Mouse (Mus musculus) cerebellum, postnatal 25 days (tissue): ENCODE measurements at regions not wholly inside any gene's neighbourhood (a gene's known extent, or its start where the extent isn't known, plus 50 kb on each side); places are given as distances from the start of the nearest gene placed in this dataset.

Source experiments
- DNase-seq, 2 experiments: peaks; one replicate each; pipeline ENCODE4 v3.0.0; 2021; ENCODE audit warnings: mixed read lengths in 2 of 2

DNA sequence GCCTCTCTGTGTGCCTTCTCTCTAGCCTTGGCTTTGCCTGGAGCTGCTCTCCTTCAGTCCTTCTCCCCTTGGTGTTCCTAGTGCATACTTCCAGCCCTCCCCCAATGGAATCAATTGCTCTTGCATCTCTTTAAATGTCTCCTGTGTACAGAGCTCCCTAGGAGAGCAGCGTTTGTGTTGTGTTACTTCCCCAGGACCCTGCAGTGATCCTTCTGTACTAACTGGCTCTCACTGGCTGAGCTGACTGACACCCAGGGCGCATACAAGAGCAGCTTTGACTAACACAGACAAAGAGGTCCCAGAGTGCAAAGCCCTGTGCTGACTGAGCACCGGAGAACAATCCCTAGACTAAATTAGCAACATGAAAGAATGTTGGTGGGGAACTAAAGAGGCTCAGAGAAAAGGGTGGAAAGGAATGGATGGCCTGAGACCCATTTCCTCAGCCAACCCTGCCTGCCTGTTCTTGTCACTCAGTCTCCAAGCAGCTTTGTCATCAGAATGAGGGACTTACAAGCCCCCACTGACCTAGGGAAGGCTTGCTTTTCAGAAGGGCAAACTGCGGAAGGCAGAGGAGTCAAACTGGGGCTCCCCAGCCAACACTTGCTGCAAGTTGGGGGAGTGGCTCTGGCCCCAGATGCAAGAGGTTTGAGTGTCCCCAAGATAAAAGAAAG lies 476.4 kb upstream of the Tmem132c start:
- no peak for DNase-seq

DNA sequence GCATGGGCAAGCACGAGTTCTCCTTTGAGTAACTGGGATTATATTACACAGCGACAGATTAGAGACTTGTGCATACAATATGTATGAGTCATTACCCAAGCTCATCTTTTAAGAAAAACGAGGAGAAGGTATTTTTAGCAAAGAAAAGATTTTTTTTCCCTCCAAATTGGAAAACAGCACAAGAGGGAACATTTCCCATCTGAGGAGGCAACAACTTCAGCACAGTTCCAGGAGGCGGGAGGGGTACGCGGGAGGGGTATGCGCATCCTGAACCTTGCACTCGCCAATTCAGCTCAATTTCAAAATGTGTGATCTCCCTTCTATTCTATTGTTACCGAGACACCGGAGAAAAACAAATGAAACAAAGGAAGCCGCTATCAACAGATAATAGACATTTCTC lies 472.6 kb upstream of the Tmem132c start:
- DNase-seq: no peak

DNA sequence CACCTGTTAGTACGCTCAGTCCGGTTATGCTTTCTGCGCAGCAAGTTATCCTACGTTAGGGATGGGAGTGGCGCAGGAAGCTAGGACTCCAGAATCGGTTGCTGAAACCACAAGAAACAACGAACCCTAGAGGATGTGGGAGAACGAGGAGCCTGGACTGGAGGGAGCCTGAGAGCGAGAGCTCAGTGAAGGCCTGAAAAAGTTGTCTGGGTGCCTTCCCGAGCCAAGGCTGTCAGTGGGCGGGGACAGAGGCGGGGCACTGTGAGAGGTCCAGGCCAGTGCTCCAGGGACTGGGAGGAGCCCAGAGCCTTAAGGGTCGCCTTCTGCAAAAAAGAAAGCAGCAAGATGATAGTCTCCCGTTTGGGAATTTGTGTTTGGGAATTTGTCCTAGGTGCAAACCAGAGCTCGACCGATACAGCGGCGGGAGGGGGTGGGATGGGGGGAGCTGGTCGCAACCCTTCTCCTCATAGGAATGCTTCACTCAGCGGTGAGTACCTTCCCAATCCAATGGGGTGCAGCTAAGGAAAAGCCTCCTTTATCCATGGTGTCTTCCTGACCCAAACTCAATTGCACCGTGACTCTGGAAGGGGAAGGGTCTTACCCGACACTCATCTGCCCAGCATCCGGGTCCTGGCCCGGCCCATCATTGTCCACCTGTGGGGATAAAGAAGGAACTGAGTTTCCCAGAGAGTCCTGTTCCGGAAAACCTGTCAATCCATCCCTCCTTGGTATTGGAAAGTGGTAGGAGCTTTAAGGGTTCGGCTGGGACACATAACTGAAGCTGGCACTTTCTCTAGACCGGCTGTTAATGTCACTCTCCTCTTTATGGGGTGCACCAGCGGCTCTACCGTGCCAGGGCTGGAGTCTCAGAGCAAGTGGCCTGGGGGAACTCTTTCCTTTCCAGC lies 453.6 kb upstream of the Tmem132c start:
- DNase-seq: peak; percentile 5 to 26

DNA sequence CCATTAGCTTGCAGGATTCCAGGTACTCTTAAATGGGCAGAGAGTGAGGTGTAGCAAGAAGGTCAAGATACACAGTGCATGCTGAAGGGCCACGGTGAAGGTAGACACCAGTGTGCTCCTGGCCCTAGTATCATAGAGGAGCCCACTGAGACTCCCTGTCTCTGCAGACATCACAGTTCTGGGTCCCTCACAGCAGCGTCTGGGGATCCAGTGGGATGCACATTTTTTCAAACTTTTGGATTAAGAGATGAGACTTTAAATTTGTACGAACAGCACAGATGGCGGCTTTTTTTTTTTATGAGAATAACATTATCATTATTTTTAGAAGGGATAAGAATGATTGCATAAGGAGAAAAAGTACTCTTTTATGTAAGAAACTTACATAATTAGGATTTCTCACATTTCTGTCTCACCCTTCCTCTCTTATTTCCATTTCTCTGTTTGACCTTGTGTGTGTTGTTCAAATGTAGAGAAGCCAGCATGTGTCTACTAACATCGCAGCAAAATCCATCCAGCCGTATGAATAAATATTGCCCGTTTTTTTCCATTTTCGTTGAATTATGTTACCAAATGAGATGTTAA lies 441.8 kb upstream of the Tmem132c start:
- no peak for DNase-seq

DNA sequence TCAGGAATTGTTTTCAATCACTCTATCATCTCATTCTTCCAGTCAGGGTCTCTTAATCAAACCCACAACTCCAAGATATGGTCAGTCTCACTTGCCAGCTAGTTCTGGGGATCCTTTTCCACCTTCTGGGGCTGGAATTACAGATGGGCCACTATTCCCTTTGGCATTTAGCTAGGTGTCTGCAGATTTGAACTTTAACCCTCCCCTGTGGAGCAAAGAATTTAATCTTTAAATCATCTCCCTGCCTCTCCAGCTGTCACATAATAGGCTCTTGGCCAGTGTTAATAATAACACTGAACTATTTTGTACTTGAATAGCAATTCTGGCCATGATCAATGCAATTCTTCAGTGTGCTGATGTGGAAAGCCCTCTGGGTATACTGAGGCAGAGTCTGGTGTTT lies 435.0 kb upstream of the Tmem132c start:
- DNase-seq: no peak

DNA sequence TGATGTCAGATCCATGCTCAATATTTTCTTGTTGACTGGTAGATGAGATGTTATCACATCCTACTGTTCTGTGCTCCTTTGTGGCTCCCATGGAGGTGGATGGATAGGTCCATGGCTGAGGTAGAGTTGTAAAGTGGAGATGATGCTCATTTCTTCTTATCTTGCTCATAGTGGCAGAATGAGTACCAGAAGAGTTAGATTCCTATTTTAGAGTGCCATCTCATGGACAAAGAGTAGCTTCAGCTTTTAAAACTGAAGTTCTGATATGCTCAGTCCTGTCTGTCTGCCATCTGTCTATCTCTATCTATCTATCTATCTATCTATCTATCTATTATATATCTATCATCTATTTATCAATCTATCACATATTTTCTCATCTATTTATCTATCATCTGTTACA lies 425.5 kb upstream of the Tmem132c start:
- no peak for DNase-seq

DNA sequence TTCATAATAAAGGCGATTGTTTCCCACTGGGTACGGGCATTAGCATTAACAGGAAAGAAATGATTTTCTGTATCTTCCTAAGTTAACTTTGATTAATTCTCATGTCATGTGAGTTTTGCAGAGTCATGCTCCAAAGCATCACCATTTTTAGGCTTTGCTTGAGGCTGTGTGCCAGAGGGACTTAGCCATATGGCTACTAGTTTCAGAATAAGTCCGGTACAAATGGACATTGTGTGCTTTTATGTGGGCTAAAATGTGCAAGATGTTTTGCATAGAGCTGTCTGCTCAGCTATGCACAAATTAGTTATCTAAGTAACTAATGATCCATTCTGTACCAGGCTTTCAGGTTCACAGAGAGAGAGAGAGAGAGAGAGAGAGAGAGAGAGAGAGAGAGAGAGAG lies 406.2 kb upstream of the Tmem132c start:
- DNase-seq: peak in 1 of 2 experiments; percentile 2

DNA sequence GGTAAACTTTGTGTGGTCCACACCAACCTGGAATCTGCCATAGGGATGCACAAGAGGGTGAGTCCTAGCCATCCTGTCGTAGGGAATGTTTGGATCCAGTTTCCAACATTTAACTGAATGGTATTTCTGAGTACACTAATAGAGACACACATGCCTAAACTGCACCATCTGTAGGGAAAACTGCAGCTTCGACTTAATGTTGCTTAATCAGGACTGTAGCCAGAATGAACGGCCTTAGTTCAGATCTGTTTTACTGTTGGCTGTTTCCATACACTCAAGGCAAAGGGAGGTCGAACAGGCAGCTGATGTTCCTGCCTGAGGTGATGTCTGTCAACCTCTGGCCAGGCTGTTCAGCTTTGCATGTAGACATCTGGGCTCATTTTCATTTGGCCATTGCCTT lies 399.0 kb upstream of the Tmem132c start:
- DNase-seq: no peak

DNA sequence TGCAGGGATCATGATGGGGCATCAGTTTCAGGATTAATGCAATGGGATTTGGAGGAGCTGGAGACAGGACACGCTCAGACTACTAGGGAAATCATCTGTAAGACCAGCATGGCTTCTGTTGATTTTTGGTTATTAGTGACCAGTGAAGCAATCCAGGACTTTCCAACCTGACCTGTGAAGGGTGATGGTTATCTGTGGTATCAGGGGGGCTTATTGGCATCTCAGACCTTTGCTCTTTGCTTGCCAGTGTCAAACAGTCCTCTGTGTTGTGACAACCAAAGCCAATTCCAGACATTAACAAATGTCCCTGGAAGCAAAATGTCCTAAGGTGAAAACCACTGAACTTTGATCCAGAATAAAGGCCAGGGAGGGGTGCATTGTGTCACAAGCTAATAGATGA lies 379.5 kb upstream of the Tmem132c start:
- DNase-seq: no peak

DNA sequence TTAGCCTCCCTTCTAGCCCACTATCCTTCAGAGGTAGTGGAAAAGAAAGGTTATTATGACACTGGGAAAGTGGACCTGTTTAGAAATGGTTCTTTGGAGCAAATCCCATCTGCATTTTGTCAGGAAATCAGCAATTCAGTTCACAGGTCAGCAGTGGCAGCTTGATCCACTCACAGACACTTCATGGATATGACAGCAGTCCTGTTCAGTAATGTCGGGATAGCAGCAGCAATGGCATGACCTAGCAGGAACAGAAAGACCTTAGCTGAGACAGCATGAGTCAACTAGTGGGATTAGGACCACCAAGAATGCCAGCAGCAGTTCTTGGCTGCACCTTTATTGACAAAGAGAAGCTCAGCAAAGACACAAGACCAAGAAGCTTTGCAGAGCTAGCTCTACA lies 365.8 kb upstream of the Tmem132c start:
- DNase-seq: no peak

DNA sequence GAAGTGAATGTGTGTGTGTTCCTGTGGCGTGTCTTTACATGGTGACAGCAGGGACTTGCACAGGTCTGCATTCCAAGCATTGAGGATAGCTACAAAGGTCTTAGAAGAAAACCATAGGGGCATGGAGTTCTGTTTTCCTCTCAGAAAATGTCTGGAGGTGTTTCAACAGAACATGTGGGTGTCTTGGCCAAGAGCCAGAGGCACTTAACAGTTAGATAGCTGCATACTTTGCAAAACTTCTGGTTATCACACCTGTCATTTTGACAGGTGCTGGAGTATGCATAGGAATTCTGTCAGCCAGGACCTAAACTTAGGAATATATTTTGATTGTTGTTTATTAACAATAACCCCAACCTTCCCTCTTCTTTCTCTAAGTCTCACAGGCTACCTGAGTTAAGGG lies 350.9 kb upstream of the Tmem132c start:
- DNase-seq: no peak

DNA sequence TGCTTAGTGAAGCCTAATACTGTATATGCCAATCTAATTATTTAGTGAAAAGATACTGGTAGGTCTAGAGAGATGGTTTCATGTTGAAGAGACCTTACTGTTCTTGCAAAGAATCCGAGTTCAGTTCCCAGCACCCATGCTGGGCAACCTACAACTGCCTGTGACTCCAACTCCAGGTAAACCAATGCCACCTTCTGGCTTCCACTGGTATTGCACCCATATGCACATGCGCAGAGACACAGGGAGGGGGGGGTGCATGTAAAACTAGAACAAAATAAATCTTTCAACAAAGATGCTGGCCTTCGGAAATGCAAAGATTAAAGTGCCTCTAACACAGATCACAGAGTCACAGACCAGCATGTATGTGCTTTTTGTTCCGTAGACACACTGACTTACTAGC lies 348.5 kb upstream of the Tmem132c start:
- DNase-seq: no peak

DNA sequence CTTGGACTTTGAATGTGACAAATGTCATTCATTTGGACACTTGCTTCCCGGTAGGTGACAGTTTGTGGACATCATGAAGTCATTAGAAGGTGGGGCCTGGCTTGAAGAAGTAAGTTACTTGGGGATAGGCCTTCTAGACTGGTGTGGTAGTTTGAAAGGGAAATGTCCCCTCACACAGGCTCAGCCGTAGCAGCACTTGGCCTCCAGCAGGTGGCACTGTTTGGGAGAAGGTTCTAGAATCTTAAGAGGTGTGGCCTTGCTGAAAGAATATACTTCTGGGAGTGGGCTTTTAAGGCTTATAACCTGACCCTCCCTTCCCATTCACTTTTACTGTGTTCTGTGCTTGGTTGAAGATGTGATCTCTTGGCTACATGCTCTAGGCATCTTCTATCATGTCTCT lies 331.5 kb upstream of the Tmem132c start:
- DNase-seq: no peak

DNA sequence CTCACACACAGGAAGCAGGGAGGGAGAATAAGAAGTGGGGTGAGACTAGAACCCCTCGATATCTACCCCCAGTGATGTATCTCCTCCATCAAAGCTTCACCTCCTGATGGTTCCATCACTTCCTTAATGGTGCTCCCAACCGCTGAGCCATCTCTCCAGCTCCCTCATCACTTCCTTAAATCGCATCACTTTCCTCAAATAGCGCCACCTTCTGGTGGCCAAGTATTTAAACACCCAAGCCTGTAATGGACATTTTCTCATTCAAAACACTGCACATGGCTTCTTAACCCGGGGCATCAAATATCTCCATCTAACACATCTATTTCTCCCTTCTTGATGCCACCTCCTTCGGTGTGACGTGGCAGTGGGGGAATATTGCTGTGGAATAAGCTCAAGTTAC lies 324.3 kb upstream of the Tmem132c start:
- DNase-seq: no peak

DNA sequence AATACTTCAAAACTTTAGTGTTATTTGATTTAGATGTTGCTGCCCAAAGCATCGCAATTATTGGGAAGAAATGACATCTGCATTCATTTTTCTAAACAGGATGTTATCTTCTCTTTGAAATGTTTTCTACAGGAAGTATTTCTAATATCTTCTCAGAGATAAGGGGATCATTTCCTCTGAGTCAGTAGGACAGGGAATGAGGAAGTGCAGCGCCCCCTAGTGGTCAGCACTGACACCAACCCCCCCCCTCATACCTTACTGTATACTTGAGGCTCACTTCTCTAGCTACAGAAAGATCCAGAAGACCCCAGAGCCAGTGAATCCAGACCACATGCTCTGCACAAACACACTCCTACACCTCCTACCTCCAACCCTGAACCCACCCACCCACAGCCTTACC lies 308.1 kb upstream of the Tmem132c start:
- DNase-seq: peak in 1 of 2 experiments; percentile 3

DNA sequence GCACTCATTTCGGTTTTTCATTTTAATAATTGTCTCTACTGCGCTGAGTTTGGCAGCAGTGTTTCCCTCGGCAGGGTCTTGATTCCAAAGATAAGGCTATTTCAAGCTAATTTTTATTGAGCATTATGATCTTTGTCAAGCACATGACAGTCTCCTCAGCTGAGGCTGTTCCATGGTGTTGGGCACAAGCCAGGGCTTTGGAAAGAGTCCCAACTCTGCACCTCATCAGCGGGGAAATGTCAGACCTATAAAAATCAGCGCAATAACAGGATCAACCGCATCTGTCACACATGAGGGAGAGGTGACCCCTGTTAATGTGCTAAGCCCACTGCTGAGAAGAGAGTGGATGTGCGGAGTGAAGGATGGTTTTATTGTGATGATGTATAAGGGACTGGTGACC lies 296.7 kb upstream of the Tmem132c start:
- peak; percentile 50 to 78 for DNase-seq

DNA sequence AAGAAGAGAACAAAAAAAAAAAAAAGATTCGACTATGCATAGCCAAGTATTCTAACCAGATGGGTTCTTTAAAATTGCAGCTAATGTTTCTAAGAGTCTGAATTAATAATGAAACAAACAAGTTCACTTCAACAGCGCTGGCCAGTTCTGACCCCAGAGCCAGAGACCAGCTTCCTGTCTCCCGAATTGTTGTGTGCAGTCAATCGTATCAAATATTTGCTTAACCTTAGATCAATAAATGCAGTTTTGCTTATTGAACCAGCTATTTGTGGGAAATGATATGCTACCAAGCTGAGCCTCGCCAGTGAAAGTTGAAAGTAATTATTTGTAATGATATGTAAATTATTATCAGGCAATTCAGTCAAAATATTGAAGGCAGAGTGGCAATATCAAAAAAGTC lies 287.4 kb upstream of the Tmem132c start:
- DNase-seq: no peak

DNA sequence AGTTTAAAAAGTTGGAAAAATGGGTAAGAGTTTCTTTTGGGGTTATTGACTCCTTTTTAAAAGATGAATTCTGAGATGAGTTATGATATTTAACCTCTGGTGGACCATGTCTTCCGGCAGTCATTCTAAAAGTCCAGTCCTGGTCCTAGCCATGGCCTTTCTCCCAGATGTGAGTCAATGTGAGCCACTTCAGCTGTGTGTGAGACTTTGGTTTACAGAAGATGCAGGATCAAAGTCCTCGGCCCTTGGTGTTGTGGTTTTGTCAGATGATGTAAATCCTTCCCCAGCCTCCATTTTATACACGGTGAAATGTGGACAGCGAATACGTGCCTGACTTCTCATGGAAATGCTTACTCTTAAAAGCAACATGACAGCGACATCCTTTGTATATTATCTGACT lies 287.0 kb upstream of the Tmem132c start:
- no peak for DNase-seq

DNA sequence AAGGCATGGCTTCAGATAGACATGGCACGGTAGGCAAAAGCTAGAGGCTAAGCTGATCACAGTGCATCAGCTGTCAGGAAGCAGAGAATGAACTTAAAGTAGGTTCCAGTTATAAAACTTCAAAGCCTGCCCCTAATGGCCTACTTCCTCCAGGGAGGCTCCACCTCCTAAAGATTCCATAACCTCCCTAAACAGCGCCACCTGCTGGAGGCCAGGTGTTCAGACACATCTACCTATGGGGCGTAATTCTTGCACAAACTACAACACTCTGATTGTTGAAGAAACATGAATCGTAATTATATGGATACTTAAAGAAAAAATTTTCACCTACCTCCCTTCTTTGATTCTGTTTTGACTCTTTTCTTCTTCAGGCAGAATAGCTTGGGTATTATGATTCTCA lies 277.0 kb upstream of the Tmem132c start:
- no peak for DNase-seq

DNA sequence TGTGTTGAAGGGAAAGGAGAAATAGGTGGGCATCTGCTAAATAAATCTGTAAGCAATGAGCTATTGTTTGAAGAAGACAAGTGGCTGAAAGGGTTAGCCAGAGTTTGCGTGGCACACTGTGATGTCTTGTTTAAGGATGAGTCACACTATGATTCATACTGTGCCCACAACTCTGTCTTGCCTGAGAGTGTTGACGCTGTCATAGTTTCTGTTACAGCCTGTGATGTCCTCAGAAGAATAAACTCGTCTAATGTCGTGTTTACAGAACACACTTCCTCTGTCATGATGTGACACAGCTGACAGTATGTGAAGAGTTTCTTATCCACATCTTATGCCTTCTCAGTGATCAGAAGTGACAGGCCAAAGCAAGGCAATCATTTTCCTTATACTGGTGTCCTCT lies 274.5 kb upstream of the Tmem132c start:
- no peak for DNase-seq

DNA sequence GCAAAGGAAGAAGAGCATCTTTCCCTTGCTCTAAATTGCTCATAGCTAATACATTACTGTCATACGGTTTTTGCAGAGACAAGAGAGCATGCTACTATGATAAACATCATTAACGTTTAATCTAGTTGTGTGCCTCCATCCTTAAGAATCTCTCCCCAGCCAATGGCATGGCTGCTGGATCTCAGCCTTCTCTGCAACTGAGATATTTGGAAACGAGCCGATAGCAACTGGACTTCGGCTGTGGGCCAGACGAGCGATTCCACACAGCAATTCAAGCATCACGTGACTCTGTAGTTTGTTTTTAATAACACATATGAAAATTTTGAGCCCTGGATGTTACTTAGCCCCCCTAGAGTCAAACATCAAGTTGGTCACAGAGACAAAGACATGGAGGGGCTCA lies 272.2 kb upstream of the Tmem132c start:
- DNase-seq: no peak

DNA sequence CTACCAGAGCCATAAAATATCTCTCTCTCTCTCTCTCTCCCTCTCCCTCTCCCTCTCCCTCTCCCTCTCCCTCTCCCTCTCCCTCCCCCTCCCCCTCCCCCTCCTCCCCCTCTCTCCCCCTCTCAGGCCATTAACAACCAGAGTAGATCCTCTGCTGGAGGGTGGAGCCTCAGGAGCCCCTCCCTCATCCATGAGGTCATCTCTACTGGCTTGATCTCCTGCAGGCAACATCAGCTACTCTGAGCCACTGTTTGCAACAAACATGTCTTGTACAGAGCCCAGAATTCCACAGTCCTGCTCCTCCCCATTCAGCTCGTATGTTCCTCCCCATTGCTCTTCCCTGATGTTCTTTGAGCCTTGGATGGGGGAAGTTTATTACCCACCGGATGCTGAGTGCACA lies 270.3 kb upstream of the Tmem132c start:
- no peak for DNase-seq

DNA sequence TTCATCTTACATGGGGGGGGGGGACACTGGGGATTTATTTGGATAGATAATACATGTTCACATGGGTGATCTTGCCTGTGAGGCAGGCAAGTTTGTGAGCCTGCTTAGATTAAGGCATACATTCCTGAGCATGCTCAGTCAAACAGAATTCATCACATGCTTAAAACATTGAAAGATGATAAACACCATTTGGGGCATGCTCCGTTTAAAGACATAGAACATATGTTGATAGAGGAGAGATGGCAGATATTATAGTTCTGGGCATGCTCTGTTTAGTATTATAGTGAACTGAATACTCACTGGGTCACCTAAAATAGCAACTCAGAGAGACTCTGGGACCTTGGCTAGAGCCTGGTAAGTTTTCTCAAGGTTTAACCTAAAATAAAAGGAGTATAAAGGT lies 269.6 kb upstream of the Tmem132c start:
- no peak for DNase-seq

DNA sequence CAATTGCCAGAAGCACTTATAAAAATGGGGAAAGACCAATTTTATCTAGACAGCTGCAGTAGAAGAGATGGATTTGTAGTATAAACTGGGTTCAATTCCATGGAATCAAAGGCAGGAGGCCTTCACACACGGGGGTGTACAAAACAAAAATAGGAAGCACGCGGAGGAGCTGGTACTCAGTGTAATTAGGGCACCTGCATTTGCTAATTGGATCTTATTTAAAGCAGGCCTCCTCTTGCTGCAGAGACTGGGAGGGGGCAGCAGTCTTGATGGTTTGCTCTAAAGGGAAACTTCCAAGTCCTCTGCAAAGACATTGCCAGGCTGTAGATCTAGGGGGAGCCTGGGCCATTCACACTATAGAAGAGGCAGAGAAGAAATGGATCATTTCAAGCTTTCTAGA lies 268.2 kb upstream of the Tmem132c start:
- no peak for DNase-seq
